Mouse (Mus musculus): ENCODE data around the gene Tbcel.

The Tbcel gene

GRCm38 (mm10) chr9:42387038-42387437 is 120.6 kb downstream of the Tbcel start:
- DNase-seq (ENCODE audit: low read depth, low spot score), result no peak

GRCm38 (mm10) chr9:42385656-42386055 is 122.0 kb downstream of the Tbcel start:
- no peak for DNase-seq (ENCODE audit: low read depth, low spot score)

GRCm38 (mm10) chr9:42382628-42383347 is 124.8 kb downstream of the Tbcel start:
- no peak for DNase-seq (ENCODE audit: low read depth, low spot score)

GRCm38 (mm10) chr9:42382063-42382462 is 125.5 kb downstream of the Tbcel start:
- DNase-seq (ENCODE audit: low read depth, low spot score), result no peak

- DNase-seq (ENCODE audit: low read depth, low spot score), result no peak
These were observed 129.5 kb downstream of the Tbcel start for GRCm38 (mm10) chr9:42378071-42378470.

GRCm38 (mm10) chr9:42377656-42378055 is 130.0 kb downstream of the Tbcel start:
- DNase-seq (ENCODE audit: low read depth, low spot score), result no peak

- DNase-seq (ENCODE audit: low read depth, low spot score), result no peak
These were observed 135.8 kb downstream of the Tbcel start for GRCm38 (mm10) chr9:42371670-42372368.

All from A20 (cell line).